Mouse (Mus musculus): Measurements from ENCODE around the gene Tmem208.
A peak's percentile ranks its signal among the peaks of the same experiment; 100 is the strongest.

Tmem208 gene

GRCm38 (mm10) chr8:105325641-105326093 is 487 bp upstream of the Tmem208 start:
- no peak for DNase-seq (ENCODE audit: low read depth, low spot score)

- DNase-seq (ENCODE audit: low read depth, low spot score), result no peak
Observed at GRCm38 (mm10) chr8:105326968-105327367, 814 bp downstream of the Tmem208 start.

- no peak for DNase-seq (ENCODE audit: low read depth, low spot score)
Observed at GRCm38 (mm10) chr8:105330325-105330724, 4.2 kb downstream of the Tmem208 start.

- no peak for DNase-seq (ENCODE audit: low read depth, low spot score)
Observed at GRCm38 (mm10) chr8:105331469-105331868, 5.3 kb downstream of the Tmem208 start.

GRCm38 (mm10) chr8:105331931-105332330 is 5.8 kb downstream of the Tmem208 start:
- no peak for DNase-seq (ENCODE audit: low read depth, low spot score)

GRCm38 (mm10) chr8:105332523-105332922 is 6.4 kb downstream of the Tmem208 start:
- DNase-seq (ENCODE audit: low read depth, low spot score), result no peak

- DNase-seq (ENCODE audit: low read depth, low spot score), result no peak
Observed at GRCm38 (mm10) chr8:105336373-105337130, 10.4 kb downstream of the Tmem208 start.

- DNase-seq (ENCODE audit: low read depth, low spot score), result no peak
Observed at GRCm38 (mm10) chr8:105338992-105339391, 12.8 kb downstream of the Tmem208 start.

- no peak for DNase-seq (ENCODE audit: low read depth, low spot score)
Observed at GRCm38 (mm10) chr8:105339886-105340635, 13.9 kb downstream of the Tmem208 start.

- no peak for DNase-seq (ENCODE audit: low read depth, low spot score)
Observed at GRCm38 (mm10) chr8:105341399-105341798, 15.2 kb downstream of the Tmem208 start.

GRCm38 (mm10) chr8:105342768-105343167 is 16.6 kb downstream of the Tmem208 start:
- no peak for DNase-seq (ENCODE audit: low read depth, low spot score)

GRCm38 (mm10) chr8:105343791-105344574 is 17.8 kb downstream of the Tmem208 start:
- no peak for DNase-seq (ENCODE audit: low read depth, low spot score)

GRCm38 (mm10) chr8:105345061-105345975 is 19.2 kb downstream of the Tmem208 start:
- no peak for DNase-seq (ENCODE audit: low read depth, low spot score)

GRCm38 (mm10) chr8:105346611-105347427 is 20.7 kb downstream of the Tmem208 start:
- DNase-seq (ENCODE audit: low read depth, low spot score), result no peak

GRCm38 (mm10) chr8:105347428-105348221 is 21.5 kb downstream of the Tmem208 start, which contains the start of gene Fhod1:
TSS of gene Fhod1 (minus strand) at chr8:105347953.
- DNase-seq (ENCODE audit: low read depth, low spot score), result peak; percentile 71

- DNase-seq (ENCODE audit: low read depth, low spot score), result no peak
Observed at GRCm38 (mm10) chr8:105348450-105349095, 22.4 kb downstream of the Tmem208 start, which contains the start of gene Slc9a5. TSS of gene Slc9a5 (plus strand) at chr8:105348843.

GRCm38 (mm10) chr8:105349096-105349771 is 23.1 kb downstream of the Tmem208 start:
- DNase-seq (ENCODE audit: low read depth, low spot score), result no peak

- DNase-seq (ENCODE audit: low read depth, low spot score), result no peak
Observed at GRCm38 (mm10) chr8:105350186-105350585, 24.0 kb downstream of the Tmem208 start.
